Mouse (Mus musculus): ENCODE data around the gene Cdc73. TPM values are rescaled to one million over a fixed set of nuclear protein-coding genes. Genes with fewer than 3 reads are reported as not detected.
A peak's percentile ranks its signal among the peaks of the same experiment; 100 is the strongest.
"Not testable (repeated sequence)": the region's sequence is repeated elsewhere in the genome, so short reads cannot be mapped to it uniquely, and the experiment has no call there.

Cdc73 gene
- polyA plus RNA-seq, 1 experiment from 2014 or later: 38.4 TPM

DNA sequence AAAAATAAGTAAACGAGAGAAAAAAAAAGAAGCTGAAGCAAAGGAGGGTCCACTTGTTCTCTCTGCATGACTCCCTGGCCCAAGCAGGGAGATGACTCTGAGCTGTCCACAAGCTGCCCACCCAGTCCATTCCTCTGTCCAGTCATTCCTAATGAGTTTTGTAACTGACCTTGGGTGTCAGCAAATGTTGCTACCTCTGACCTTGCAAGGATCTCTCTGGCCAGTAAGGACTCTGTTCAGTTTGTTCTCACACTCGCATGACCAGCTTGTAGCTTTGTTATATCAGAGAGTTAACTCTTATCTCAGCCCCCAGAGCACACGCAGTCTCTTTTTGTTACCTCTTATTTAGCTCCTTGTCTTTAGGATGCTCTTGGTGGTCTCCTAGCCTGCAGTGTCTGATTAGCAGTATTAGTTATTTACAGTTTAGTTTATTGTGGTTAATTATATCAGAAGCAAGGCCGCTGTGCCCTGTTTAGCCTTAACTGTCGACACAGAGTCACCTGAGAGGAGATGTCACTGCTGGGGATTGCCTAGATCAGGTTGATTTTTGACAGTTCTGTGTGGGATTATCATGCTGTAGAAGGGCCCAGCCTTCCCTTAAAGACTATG is 21.9 kb upstream of the Cdc73 start:
- no peak overlapping the region for H3K27ac ChIP-seq
- WGBS: 88% methylated on average over 5 of the region's 5 CpGs
- no peak for ATAC-seq (ENCODE audit: low FRiP score)
- no peaks in the 10 kb centered on the region for H3K36me3 ChIP-seq
- H3K4me3 ChIP-seq: no peak overlapping the region
- no peaks in the 10 kb centered on the region for H3K4me1 ChIP-seq
- no peaks in the 10 kb centered on the region for H3K9me3 ChIP-seq (replicated peaks)
- H3K4me2 ChIP-seq (replicated peaks): no peak overlapping the region
- H3K9ac ChIP-seq: no peak overlapping the region
- no peaks in the 10 kb centered on the region for H3K27me3 ChIP-seq

DNA sequence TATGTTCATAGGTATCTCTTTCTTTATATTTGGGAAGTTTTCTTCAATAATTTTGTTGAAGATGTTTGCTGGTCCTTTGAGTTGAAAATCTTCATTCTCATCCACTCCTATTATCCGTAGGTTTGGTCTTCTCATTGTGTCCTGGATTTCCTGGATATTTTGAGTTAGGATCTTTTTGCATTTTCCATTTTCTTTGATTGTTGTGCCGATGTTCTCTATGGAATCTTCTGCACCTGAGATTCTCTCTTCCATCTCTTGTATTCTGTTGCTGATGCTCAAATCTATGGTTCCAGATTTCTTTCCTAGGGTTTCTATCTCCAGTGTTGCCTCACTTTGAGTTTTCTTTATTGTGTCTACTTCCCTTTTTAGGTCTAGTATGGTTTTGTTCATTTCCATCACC is 13.3 kb upstream of the Cdc73 start, which contains the start of gene Glrx2:
TSS of gene Glrx2 (plus strand) at position 301 of the 400 bp plus-strand sequence.
- H3K4me1 ChIP-seq; H3K9me3 ChIP-seq (replicated peaks); H3K4me3 ChIP-seq; H3K9ac ChIP-seq; H3K27ac ChIP-seq; H3K36me3 ChIP-seq; H3K27me3 ChIP-seq; ATAC-seq (ENCODE audit: low FRiP score); H3K4me2 ChIP-seq (replicated peaks): not testable (repeated sequence)
- no CpG with 5 or more reads among the region's 2 CpGs for WGBS

DNA sequence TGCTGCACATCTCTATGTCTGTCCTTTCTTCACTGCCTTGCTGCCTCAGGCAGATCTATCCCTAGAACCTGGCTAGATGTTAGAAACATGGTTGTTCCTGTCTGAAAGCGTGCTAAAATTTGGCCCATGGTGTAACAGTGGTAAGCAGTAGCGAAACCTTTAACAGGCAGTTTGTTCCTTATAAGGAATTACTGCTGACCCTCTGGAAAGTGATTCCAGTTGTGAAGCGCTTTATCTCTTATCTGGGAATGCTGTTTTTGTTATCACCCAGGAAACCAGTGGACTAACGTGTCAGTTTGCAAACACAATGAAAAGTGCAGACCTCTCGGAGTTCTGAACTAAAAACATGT is 7.9 kb upstream of the Cdc73 start:
- Histone ChIP-seq H3K27me3 (no peaks in the 10 kb centered on the region), H3K9ac (0 out of 2 replicates have a peak overlapping the region, but pooled peaks have one; percentile 18), H3K9me3 (replicated peaks) (no peaks in the 10 kb centered on the region), H3K36me3 (no peaks in the 10 kb centered on the region), H3K4me1 (no peaks in the 10 kb centered on the region), H3K4me2 (replicated peaks) (no peak overlapping the region), H3K27ac (no peak overlapping the region), H3K4me3 (no peak overlapping the region)
- 82% methylated on average over 5 of the region's 5 CpGs for WGBS
- peak; percentile 16; the same call in 1 of the 2 replicates for ATAC-seq (ENCODE audit: low FRiP score)

DNA sequence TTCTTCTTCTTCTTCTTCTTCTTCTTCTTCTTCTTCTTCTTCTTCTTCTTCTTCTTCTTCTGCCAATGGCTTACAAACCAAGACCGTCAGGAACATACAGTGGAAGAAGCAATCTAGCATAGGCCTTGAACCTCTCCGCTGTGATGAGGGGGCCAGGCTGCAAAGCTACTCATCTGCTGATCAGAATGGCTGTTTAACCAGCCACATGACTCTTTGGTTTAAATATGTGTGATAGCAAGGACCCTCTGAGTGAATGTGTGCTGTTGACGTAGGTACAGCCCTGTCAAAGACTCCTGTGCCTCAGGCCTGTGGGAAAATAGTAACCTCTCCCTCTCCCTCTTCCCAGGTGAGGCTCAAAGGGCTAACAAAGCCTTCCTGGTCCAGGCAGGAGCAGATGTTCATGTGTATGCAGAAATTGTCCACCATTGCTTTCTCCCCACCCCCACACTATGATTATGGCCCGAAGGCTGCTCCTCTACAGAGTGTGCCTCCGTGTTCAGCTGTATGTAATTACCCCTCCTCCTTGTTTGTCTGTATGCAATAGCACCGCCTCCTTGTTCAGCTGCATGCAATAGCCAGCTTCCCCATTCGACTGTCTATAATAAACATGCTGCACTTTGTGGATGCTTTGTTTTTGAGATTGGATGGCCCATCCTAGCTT is 7.4 kb upstream of the Cdc73 start:
- no peaks in the 10 kb centered on the region for H3K27me3 ChIP-seq
- H3K36me3 ChIP-seq: no peaks in the 10 kb centered on the region
- H3K27ac ChIP-seq: no peak overlapping the region
- H3K9me3 ChIP-seq (replicated peaks): no peaks in the 10 kb centered on the region
- peak; percentile 85 for ATAC-seq (ENCODE audit: low FRiP score)
- H3K4me2 ChIP-seq (replicated peaks): no peak overlapping the region
- H3K4me1 ChIP-seq: no peaks in the 10 kb centered on the region
- 0 out of 2 replicates have a peak overlapping the region, but pooled peaks have one; percentile 18 for H3K9ac ChIP-seq
- no peak overlapping the region for H3K4me3 ChIP-seq
- WGBS: 64% methylated on average over 7 of the region's 7 CpGs

DNA sequence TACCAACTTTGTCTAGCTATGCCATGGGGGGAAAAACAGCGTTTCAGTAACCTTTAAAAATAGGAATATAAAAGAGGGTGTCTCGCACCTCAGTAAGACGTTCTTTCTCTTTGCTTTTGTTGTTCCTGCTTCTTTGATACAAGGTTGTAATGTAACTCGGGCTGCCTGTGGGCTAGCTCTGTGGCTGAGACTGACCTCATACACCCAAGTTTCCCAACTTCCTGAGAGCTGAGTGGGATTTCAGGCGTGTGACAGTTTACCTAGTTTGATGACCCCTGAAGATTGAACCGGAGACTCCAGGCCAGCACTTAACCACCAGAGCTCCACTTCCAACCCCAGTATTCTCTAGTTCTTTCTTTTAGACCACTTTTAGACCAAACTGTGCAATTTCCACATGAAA is 5.7 kb upstream of the Cdc73 start:
- H3K4me2 ChIP-seq (replicated peaks): no peak overlapping the region
- 78% methylated on average over 6 of the region's 6 CpGs for WGBS

GRCm38 (mm10) chr1:143707006-143707405 is 4.3 kb upstream of the Cdc73 start:
- H3K4me2 ChIP-seq (replicated peaks): no peak overlapping the region
- no peak for ATAC-seq (ENCODE audit: low FRiP score)
- H3K27ac ChIP-seq: no peak overlapping the region
- no peaks in the 10 kb centered on the region for H3K4me1 ChIP-seq
- no peaks in the 10 kb centered on the region for H3K36me3 ChIP-seq
- H3K9ac ChIP-seq: no peak overlapping the region
- WGBS: 57% methylated on average over 4 of the region's 4 CpGs
- H3K4me3 ChIP-seq: no peak overlapping the region
- H3K9me3 ChIP-seq (replicated peaks): no peaks in the 10 kb centered on the region
- no peaks in the 10 kb centered on the region for H3K27me3 ChIP-seq

More for the DNA sequence above, 5.7 kb upstream of the Cdc73 start:
- no peak overlapping the region for H3K9ac ChIP-seq
- no peak overlapping the region for H3K27ac ChIP-seq
- no peaks in the 10 kb centered on the region for H3K4me1 ChIP-seq
- no peak overlapping the region for H3K4me3 ChIP-seq
- H3K9me3 ChIP-seq (replicated peaks): no peaks in the 10 kb centered on the region
- no peaks in the 10 kb centered on the region for H3K27me3 ChIP-seq
- H3K36me3 ChIP-seq: no peaks in the 10 kb centered on the region
- no peak for ATAC-seq (ENCODE audit: low FRiP score)

DNA sequence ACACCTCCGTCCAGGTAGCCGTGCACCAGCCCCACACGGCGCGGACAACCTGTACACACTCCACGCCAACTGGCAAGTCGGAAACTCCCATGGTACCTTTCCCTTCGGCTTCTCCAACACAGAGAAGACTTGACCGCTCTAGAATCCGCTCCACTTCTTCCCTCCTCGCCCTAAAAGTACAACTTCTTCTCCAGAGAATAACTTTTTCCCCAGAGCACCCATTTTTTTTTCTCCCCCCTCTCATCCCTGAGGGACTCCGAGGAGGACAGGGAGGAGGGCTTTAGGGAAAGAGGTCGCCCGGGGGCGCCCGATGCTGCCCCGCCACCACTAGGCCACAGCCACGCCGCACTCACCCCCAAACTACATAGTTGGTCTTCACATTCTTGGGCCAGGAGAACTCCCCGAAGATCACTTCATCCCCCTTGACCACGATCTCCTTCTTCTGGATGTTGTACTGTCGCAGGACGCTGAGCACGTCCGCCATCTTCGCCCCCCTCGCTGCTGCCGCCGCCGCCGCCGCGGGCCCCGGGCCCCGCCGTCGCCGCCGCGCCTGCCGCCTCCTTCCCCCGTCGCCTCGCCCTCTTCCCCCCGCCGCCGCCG is 452 bp downstream of the Cdc73 start:
- Histone ChIP-seq H3K4me3 (peak overlapping the region; percentile 76), H3K4me1 (peaks cover 8% of the 10 kb centered on the region), H3K4me2 (replicated peaks) (peak overlapping the region; percentile 81), H3K9ac (peak overlapping the region; percentile 86), H3K27ac (peak overlapping the region; percentile 95), H3K27me3 (no peaks in the 10 kb centered on the region), H3K9me3 (replicated peaks) (no peaks in the 10 kb centered on the region), H3K36me3 (peaks cover 5% of the 10 kb centered on the region)
- peak; percentile 77 for ATAC-seq (ENCODE audit: low FRiP score)
- under 1% methylated on average over 33 of the region's 48 CpGs for WGBS

DNA sequence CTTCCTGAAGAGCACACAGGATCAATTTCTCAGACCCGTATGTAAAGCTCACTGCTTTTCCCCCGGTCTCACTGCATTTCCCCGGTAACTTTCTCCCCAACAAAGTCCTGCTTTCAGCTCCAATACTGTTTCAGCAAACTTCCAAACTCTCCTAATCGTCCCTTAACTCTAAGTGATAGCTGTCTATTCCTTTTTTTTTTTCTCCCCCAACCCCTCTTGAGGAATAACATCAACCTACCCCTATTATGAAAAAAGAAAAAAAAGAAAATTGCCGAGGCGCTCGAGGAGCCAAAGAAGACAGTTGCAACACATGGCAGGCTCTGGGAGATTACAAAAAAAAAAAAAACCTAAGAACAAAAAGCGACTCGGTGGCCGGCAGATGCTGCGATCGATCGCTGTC is 957 bp downstream of the Cdc73 start:
- Histone ChIP-seq H3K4me2 (replicated peaks) (peak overlapping the region; percentile 81), H3K36me3 (peaks cover 5% of the 10 kb centered on the region), H3K27ac (no peak overlapping the region), H3K9ac (peak overlapping the region; percentile 86), H3K27me3 (no peaks in the 10 kb centered on the region), H3K4me3 (peak overlapping the region; percentile 76), H3K4me1 (peaks cover 8% of the 10 kb centered on the region), H3K9me3 (replicated peaks) (no peaks in the 10 kb centered on the region)
- no peak for ATAC-seq (ENCODE audit: low FRiP score)
- under 1% methylated on average over 13 of the region's 13 CpGs for WGBS

- no peak for ATAC-seq (ENCODE audit: low FRiP score)
- H3K36me3 ChIP-seq: peaks cover 36% of the 10 kb centered on the region
- WGBS: 91% methylated on average over 3 of the region's 3 CpGs
- H3K4me1 ChIP-seq: no peaks in the 10 kb centered on the region
- H3K4me3 ChIP-seq: no peak overlapping the region
- H3K9me3 ChIP-seq (replicated peaks): no peaks in the 10 kb centered on the region
- no peaks in the 10 kb centered on the region for H3K27me3 ChIP-seq
- no peak overlapping the region for H3K27ac ChIP-seq
- H3K4me2 ChIP-seq (replicated peaks): no peak overlapping the region
- H3K9ac ChIP-seq: no peak overlapping the region
Measured at GRCm38 (mm10) chr1:143684849-143685248, 17.8 kb downstream of the Cdc73 start.

DNA sequence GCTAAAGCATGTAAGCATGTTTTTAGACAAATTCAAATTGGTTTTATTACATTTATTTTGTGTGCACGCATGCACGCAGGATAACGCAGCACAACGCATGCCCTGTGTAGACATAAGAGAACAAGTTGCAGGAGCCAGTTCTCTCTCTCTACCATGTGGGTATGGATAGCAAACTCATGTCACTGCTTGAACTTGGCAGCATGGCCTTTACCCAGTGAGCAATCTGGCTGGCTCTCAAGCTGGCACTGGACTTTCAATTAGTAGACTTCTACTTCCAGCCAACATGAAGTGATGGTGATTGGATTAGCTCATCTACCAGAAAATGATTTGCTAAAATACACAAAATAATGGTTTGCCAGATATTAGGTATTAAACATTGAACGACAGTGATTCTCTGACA is 21.6 kb downstream of the Cdc73 start:
- Histone ChIP-seq H3K4me3 (no peak overlapping the region), H3K9ac (no peak overlapping the region), H3K4me2 (replicated peaks) (no peak overlapping the region), H3K4me1 (no peaks in the 10 kb centered on the region), H3K9me3 (replicated peaks) (no peaks in the 10 kb centered on the region), H3K36me3 (peaks cover 24% of the 10 kb centered on the region), H3K27ac (no peak overlapping the region), H3K27me3 (no peaks in the 10 kb centered on the region)
- 94% methylated on average over 5 of the region's 5 CpGs for WGBS
- ATAC-seq (ENCODE audit: low FRiP score): no peak

- no peak overlapping the region for H3K4me2 ChIP-seq (replicated peaks)
- H3K4me1 ChIP-seq: no peaks in the 10 kb centered on the region
- no peak overlapping the region for H3K27ac ChIP-seq
- no peak overlapping the region for H3K9ac ChIP-seq
- H3K36me3 ChIP-seq: peaks cover 13% of the 10 kb centered on the region
- no peaks in the 10 kb centered on the region for H3K9me3 ChIP-seq (replicated peaks)
- ATAC-seq (ENCODE audit: low FRiP score): no peak
- no peak overlapping the region for H3K4me3 ChIP-seq
- no peaks in the 10 kb centered on the region for H3K27me3 ChIP-seq
- WGBS: 94% methylated on average over 4 of the region's 4 CpGs
Measured at GRCm38 (mm10) chr1:143675734-143676361, 26.8 kb downstream of the Cdc73 start.

DNA sequence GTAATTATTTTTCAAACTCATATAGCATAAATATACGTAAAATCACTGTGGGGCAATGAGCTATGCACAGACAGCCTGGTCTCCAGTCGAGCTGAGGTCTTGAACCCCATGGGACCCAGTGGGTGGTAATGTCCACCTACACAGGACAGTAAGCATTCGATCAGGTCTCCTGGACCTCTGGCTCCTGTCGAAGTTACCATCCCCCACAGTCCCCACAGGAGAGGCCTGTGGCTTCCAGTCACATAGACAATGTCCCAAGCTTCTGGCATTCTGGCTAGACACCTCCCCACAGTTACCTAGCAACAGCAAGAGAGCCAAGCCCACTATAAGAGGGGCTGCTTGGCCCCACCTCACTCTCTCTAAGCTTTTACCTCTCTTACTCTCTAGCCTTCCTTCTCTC is 37.9 kb downstream of the Cdc73 start:
- ATAC-seq (ENCODE audit: low FRiP score); H3K27me3 ChIP-seq; H3K27ac ChIP-seq; H3K9ac ChIP-seq; H3K4me2 ChIP-seq (replicated peaks); H3K4me3 ChIP-seq; H3K4me1 ChIP-seq; H3K9me3 ChIP-seq (replicated peaks): not testable (repeated sequence)
- 93% methylated on average over 4 of the region's 4 CpGs for WGBS
- peaks cover 35% of the 10 kb centered on the region for H3K36me3 ChIP-seq

All from hindbrain, embryonic 12.5 days (tissue).